Mouse (Mus musculus) liver (tissue): ENCODE data around the gene Gm7030.
A peak's percentile ranks its signal among the peaks of the same experiment; 100 is the strongest.
"Not testable (repeated sequence)": the region's sequence is repeated elsewhere in the genome, so short reads cannot be mapped to it uniquely, and the experiment has no call there.

Experiments used
- DNase-seq: peaks from one replicate; pipeline ENCODE4 v3.0.0-alpha.2; 2020; ENCODE audit warnings: mixed read lengths

Gene Gm7030

GRCm38 (mm10) chr17:36135421-36136231, 6.4 kb upstream of the Gm7030 start:
- not testable (repeated sequence) for DNase-seq

- no peak for DNase-seq
Observed at GRCm38 (mm10) chr17:36131516-36132265, 2.5 kb upstream of the Gm7030 start.

GRCm38 (mm10) chr17:36128525-36128924, 700 bp downstream of the Gm7030 start:
- DNase-seq, result not testable (repeated sequence)

- DNase-seq, result not testable (repeated sequence)
Observed at GRCm38 (mm10) chr17:36124111-36124510, 5.1 kb downstream of the Gm7030 start.

- not testable (repeated sequence) for DNase-seq
Observed at GRCm38 (mm10) chr17:36121352-36122020, 7.7 kb downstream of the Gm7030 start, which contains the start of gene Gm19684. TSS of gene Gm19684 (plus strand) at chr17:36121678.

GRCm38 (mm10) chr17:36120839-36121238, 8.4 kb downstream of the Gm7030 start:
- DNase-seq, result not testable (repeated sequence)

GRCm38 (mm10) chr17:36116545-36116944, 12.7 kb downstream of the Gm7030 start:
- not testable (repeated sequence) for DNase-seq

GRCm38 (mm10) chr17:36113979-36114593, 15.1 kb downstream of the Gm7030 start:
- DNase-seq, result peak; percentile 64

- not testable (repeated sequence) for DNase-seq
Observed at GRCm38 (mm10) chr17:36111510-36111868, 17.7 kb downstream of the Gm7030 start.

GRCm38 (mm10) chr17:36110641-36111509, 18.4 kb downstream of the Gm7030 start:
- not testable (repeated sequence) for DNase-seq

GRCm38 (mm10) chr17:36110129-36110528, 19.1 kb downstream of the Gm7030 start:
- DNase-seq, result not testable (repeated sequence)

- not testable (repeated sequence) for DNase-seq
Observed at GRCm38 (mm10) chr17:36102091-36102490, 27.1 kb downstream of the Gm7030 start.

GRCm38 (mm10) chr17:36099603-36100002, 29.6 kb downstream of the Gm7030 start:
- DNase-seq, result not testable (repeated sequence)

- DNase-seq, result no peak
Observed at GRCm38 (mm10) chr17:36093936-36094335, 35.3 kb downstream of the Gm7030 start.

- not testable (repeated sequence) for DNase-seq
Observed at GRCm38 (mm10) chr17:36092520-36092919, 36.7 kb downstream of the Gm7030 start.

GRCm38 (mm10) chr17:36091933-36092332, 37.3 kb downstream of the Gm7030 start:
- not testable (repeated sequence) for DNase-seq

- not testable (repeated sequence) for DNase-seq
Observed at GRCm38 (mm10) chr17:36085976-36086375, 43.2 kb downstream of the Gm7030 start.

GRCm38 (mm10) chr17:36083870-36084451, 45.3 kb downstream of the Gm7030 start:
- DNase-seq, result no peak

GRCm38 (mm10) chr17:36083266-36083869, 45.9 kb downstream of the Gm7030 start:
- DNase-seq, result peak; percentile 46

GRCm38 (mm10) chr17:36082519-36083232, 46.5 kb downstream of the Gm7030 start:
- not testable (repeated sequence) for DNase-seq
